Mouse (Mus musculus) limb, embryonic 11.5 days (tissue): ENCODE results near the gene Tmem91. TPM values are rescaled to one million over a fixed set of nuclear protein-coding genes. Genes with fewer than 3 reads are reported as not detected.
"Not testable (repeated sequence)": the region's sequence is repeated elsewhere in the genome, so short reads cannot be mapped to it uniquely, and the experiment has no call there.

Source experiments
- ATAC-seq: fragments of 200-750 bp; cut with Nextera tagmentation; 2 replicates; pipeline ENCODE4 v1.8.0; 2017; ENCODE audit warnings: low read depth; ENCODE audit not compliant: insufficient number of reproducible peaks, low FRiP score, low TSS enrichment
- DNase-seq: peaks from one replicate; pipeline ENCODE4 v3.0.0-alpha.2; 2015; ENCODE audit warnings: low spot score
- H3K27ac ChIP-seq: fragments of 300-500 bp; sonication (generic); replicated peaks from 2 replicates; pipeline ENCODE4 v1.5.1; 2014; ENCODE audit warnings: low read depth, mild to moderate bottlenecking, low read length
- H3K27me3 ChIP-seq: fragments of 300-500 bp; sonication (generic); 2 replicates; pipeline ENCODE4 v1.6.1; 2014; ENCODE audit warnings: mild to moderate bottlenecking, low read length, mixed read lengths; ENCODE audit not compliant: control insufficient read depth, insufficient read depth
- H3K36me3 ChIP-seq: fragments of 300-500 bp; sonication (generic); 2 replicates; pipeline ENCODE4 v1.6.1; 2014; ENCODE audit warnings: mild to moderate bottlenecking, low read length, moderate library complexity, mixed read lengths; ENCODE audit not compliant: control insufficient read depth, insufficient read depth
- H3K4me1 ChIP-seq: fragments of 300-500 bp; sonication (generic); 2 replicates; pipeline ENCODE4 v1.6.1; 2014; ENCODE audit warnings: low read length, mixed read lengths; ENCODE audit not compliant: control insufficient read depth, insufficient read depth
- H3K4me2 ChIP-seq: fragments of 300-500 bp; sonication (generic); 2 replicates; pipeline ENCODE4 v1.6.1; 2014; ENCODE audit warnings: low read depth, mild to moderate bottlenecking, moderate library complexity; ENCODE audit not compliant: severe bottlenecking
- H3K4me3 ChIP-seq: fragments of 300-500 bp; sonication (generic); 2 replicates; pipeline ENCODE4 v1.5.1; 2014; ENCODE audit warnings: low read depth, low read length
- H3K9ac ChIP-seq: fragments of 300-500 bp; sonication (generic); 2 replicates; pipeline ENCODE4 v1.6.1; 2014; ENCODE audit warnings: mild to moderate bottlenecking, low read length
- H3K9me3 ChIP-seq: fragments of 300-500 bp; sonication (generic); 2 replicates; pipeline ENCODE4 v1.6.1; 2016; ENCODE audit warnings: low read length; ENCODE audit not compliant: control insufficient read depth
- WGBS: fragments of 180-500 bp; shearing (Covaris S2); extraction: QIAGEN DNeasy Blood & Tissue Kit; methylation state at CpG from one replicate; pipeline ENCODE4 v1.1.7; 2014; 5-methylcytosine and 5-hydroxymethylcytosine counted together
- polyA plus RNA-seq: library from polyadenylated mRNA; unstranded; fragments of >200 nt; fragmentation: Nextera tagmentation; extraction: Ambion mirVana; gene quantifications from 2 replicates; pipeline ENCODE4 v1.2.1, GENCODE M21; 2014

The Tmem91 gene
- polyA plus RNA-seq: 1.7 and 2.2 TPM in 2 replicates

DNA sequence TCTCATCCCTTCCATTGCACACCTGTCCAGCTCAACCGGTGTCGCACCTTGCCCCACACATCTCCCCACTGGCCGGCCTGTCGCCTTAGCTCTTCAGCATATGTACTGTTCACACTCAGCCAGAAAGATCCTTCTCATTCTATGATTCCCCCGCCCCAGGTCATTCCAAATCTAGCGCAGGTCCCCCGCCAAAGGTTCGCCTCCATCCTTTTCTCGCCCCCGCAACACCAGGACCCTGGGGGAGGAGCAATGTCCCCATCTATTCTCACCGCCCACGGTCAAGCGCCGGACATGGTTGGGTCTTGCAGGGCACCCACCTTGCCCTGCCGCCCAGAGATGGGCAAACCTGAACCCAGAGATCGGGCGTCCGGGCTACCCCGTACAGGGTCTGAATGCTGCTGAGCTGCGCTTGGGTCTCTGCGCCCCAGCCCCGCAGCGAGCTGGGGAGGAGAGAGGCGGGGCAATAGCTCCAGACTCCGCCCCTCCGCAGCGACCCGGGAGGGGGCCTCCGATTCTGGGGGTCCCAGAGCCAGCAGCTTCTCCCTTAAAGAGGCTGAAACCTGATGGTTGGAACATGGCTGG, at the start of gene Tmem91:
Gene Tmem91, minus strand, starts transcription at position 448 of the 582 bp plus-strand sequence.
- ATAC-seq (no peak), DNase-seq (peak; percentile 26)
- WGBS: 3% methylated on average over 29 of the region's 29 CpGs
- peaks cover 24% of the 10 kb centered on the region for H3K27me3 ChIP-seq
- peak within 1 kb of the TSS; percentile 22 for H3K4me3 ChIP-seq
- peak within 1 kb of the TSS; percentile 51 for H3K4me2 ChIP-seq
- H3K9me3 ChIP-seq: no peaks in the 10 kb centered on the region; the same call in 1 of the 2 replicates
- peak within 1 kb of the TSS; percentile 34; the same call in 1 of the 2 replicates for H3K9ac ChIP-seq
- no peak within 1 kb of the TSS for H3K27ac ChIP-seq
- no peaks in the 10 kb centered on the region for H3K36me3 ChIP-seq
- H3K4me1 ChIP-seq: no peaks in the 10 kb centered on the region

DNA sequence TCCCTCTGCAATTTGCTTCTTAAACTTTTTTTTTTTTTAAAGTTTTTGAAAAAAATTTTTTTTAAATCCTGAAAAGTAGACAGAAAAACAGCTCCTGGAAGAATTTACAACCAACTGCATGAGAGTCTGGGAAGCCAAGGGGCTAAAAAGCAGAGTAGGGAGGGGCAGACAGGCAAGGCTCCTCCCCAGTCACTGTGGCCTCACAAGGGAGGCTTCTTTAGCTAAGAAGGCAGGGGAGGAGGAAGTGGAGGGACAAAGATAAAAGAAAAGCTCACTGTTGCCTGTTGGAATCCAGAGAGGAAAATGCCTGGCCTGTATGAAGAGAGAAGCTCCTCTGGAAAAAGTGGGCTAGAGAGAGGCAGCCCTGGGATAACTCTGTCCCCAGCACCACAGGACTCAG, 46.8 kb upstream of the Tmem91 start:
- not testable (repeated sequence) for H3K4me2 ChIP-seq, H3K27ac ChIP-seq, H3K27me3 ChIP-seq, DNase-seq, H3K4me1 ChIP-seq, H3K9ac ChIP-seq, H3K9me3 ChIP-seq, ATAC-seq, H3K4me3 ChIP-seq
- H3K36me3 ChIP-seq: peaks cover 43% of the 10 kb centered on the region

DNA sequence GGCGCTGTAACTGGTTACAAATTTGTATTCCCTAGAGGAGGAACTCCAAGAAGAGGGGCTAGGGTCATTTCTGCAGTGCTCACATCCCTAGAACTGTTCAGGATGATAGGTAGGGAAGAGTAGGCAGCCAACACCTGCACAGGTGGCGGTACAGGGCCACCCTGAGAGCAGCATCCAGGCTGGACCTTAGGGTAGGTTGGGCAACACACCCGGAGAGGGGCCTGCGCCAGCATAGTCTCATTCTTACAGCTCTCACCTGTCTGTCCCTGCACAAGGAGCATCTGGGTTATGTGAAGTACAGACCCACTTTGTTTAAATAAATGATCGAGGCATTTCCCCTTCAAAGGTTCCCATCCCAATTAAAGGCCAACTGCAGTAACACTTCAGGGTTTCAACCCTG, 45.8 kb upstream of the Tmem91 start:
- no peak for ATAC-seq
- no peak for DNase-seq
- no peak overlapping the region for H3K4me2 ChIP-seq
- 87% methylated on average over 5 of the region's 5 CpGs for WGBS
- H3K4me3 ChIP-seq: no peak overlapping the region
- H3K9me3 ChIP-seq: no peaks in the 10 kb centered on the region
- H3K27ac ChIP-seq: no peak overlapping the region
- no peak overlapping the region for H3K9ac ChIP-seq
- no peaks in the 10 kb centered on the region for H3K27me3 ChIP-seq
- peaks cover 38% of the 10 kb centered on the region for H3K36me3 ChIP-seq
- H3K4me1 ChIP-seq: 0 out of 2 replicates have a peak, but pooled peaks cover 3% of the 10 kb centered on the region

DNA sequence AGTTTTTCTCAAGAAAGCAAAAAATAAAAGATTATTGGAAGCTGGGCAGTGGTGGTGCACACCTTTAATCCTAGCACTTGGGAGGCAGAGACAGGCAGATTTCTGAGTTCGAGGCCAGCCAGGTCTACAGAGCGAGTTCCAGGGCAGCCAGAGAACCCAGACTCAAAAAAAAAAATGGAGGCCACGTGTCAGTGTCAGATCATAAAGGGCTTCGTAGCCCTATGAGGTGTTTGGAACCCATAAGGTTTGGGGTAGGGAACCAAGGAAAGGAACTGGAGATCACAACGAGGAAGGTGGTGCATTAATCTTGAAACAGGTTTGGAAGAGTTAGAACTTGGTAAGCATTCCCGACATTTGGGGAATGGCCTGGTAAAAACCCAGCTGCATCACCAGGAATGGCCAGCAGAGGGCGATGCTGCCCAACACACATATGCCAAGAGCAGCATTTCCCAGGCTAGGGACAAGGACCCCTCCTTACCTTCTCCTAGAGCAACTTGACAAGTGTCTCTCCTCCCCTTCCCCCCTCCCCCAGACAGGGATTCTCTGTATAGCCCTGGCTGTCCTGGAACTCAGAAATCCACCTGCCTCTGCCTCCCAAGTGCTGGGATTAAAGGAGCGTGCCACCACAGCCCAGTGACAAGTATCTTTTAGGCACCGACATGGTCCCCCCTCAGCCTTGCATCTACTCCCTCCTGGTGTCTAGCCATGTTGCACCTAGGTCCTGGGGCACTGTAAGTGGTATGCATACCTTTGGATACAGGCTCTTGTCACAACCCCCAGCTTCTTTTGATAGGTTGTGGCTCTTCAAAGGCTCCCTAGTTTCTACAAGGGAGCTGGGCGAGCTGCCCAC, 45.0 kb upstream of the Tmem91 start:
- Histone ChIP-seq H3K4me3 (no peak overlapping the region), H3K27me3 (no peaks in the 10 kb centered on the region), H3K9me3 (no peaks in the 10 kb centered on the region), H3K4me1 (0 out of 2 replicates have a peak, but pooled peaks cover 3% of the 10 kb centered on the region), H3K9ac (no peak overlapping the region), H3K27ac (no peak overlapping the region), H3K4me2 (no peak overlapping the region), H3K36me3 (peaks cover 37% of the 10 kb centered on the region)
- DNase-seq (peak; percentile 91), ATAC-seq (0 out of 2 replicates have a peak, but pooled peaks have one; percentile 31)
- WGBS: 61% methylated on average over 10 of the region's 10 CpGs

DNA sequence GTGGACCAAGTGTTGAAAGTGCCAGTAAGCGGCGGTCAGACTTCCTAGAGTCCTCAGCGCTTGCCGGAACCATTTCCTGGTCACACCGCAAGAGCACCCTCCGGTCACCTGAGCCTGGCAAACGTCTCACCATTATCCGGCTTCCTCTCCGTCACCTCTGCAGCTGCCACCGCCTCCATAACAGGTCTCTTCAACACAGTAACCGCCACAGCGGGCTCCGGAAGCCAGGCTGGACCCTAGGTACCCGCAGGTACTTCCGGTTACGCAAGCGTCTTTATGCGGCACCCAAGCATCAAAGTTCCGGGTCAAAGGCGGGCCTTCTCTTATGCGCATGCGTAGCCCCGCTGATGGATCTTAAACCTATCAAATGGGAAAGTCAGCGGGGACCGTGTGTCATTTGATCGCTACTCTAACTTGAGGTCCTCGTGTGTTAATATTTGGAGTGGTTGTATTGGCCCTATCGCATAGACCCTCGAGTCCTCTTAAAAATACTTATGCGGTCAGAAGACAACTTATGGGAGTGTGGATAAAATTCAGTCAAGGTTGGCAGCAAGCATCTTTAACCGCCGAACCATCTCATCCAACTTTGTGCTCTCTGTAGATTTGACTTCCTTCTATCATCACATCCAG, 43.9 kb upstream of the Tmem91 start, which contains the start of gene Ccdc97:
Gene Ccdc97, minus strand, starts transcription at position 301 of the 630 bp plus-strand sequence.
- peak; percentile 91 for DNase-seq
- ATAC-seq: peak; percentile 79
- peak within 1 kb of the TSS; percentile 74 for H3K4me2 ChIP-seq
- H3K36me3 ChIP-seq: peaks cover 35% of the 10 kb centered on the region
- H3K9me3 ChIP-seq: no peaks in the 10 kb centered on the region
- WGBS: 5% methylated on average over 32 of the region's 32 CpGs
- no peaks in the 10 kb centered on the region for H3K27me3 ChIP-seq
- H3K9ac ChIP-seq: peak within 1 kb of the TSS; percentile 74
- H3K4me3 ChIP-seq: peak within 1 kb of the TSS; percentile 72
- 0 out of 2 replicates have a peak, but pooled peaks cover 3% of the 10 kb centered on the region for H3K4me1 ChIP-seq
- 0 out of 2 replicates have a peak within 1 kb of the TSS, but pooled peaks have one; percentile 47 for H3K27ac ChIP-seq

DNA sequence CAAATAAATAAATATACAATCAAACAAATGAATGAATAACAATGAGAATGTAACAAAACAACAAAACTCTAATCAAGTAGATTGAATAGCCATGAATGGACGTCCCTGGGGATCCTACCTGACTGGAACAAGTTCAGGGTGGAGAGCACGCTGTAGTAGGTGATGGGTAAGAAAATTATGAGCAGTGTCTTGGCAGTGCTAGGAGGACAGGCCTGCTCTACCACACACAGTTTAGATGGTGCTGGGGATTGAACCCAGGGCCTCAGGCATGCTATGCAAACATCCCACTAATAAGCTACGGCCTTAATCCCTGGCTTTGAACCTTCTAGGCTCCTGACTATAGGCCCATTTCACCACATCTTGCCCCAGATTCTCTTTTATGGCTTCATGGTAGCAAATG, 42.5 kb upstream of the Tmem91 start:
- no peak for DNase-seq
- Histone ChIP-seq H3K9ac (no peak overlapping the region), H3K27ac (no peak overlapping the region), H3K9me3 (no peaks in the 10 kb centered on the region), H3K4me1 (0 out of 2 replicates have a peak, but pooled peaks cover 6% of the 10 kb centered on the region), H3K4me2 (peak overlapping the region; percentile 74; the same call in 1 of the 2 replicates), H3K4me3 (no peak overlapping the region), H3K36me3 (peaks cover 29% of the 10 kb centered on the region), H3K27me3 (no peaks in the 10 kb centered on the region)
- ATAC-seq: no peak
- WGBS: 89% methylated on average over 3 of the region's 3 CpGs

DNA sequence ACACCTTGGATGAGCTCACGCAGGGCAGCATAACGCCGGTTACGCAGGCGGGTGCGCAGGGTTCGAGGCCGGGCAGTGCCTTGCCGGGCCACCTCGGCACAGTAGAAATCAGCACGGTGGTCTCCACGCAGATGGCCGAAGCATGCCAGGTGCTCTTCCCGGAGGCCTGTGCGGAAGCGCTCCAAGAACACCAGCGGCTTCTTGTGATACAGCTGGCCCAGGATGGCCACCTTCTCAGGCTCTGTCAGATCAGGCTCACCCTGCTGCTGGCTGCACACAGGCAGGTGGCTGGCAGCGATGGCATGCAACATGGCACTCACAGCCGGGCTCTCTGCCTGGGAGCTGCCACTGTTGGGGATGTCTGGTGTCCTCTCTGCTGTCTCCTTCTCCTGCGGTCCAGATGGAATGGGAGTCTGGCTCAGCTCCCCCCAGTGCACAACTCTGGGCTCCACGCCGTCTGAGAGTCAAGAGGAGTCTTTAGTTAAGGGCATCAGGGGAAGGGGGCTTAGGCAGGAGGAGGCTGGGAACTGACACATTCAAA, 40.8 kb upstream of the Tmem91 start:
- Histone ChIP-seq H3K9ac (no peak overlapping the region), H3K36me3 (peaks cover 24% of the 10 kb centered on the region), H3K27me3 (no peaks in the 10 kb centered on the region), H3K4me3 (no peak overlapping the region), H3K4me1 (peaks cover 22% of the 10 kb centered on the region), H3K4me2 (no peak overlapping the region), H3K27ac (no peak overlapping the region), H3K9me3 (no peaks in the 10 kb centered on the region)
- DNase-seq (no peak), ATAC-seq (no peak)
- WGBS: 95% methylated on average over 22 of the region's 22 CpGs

DNA sequence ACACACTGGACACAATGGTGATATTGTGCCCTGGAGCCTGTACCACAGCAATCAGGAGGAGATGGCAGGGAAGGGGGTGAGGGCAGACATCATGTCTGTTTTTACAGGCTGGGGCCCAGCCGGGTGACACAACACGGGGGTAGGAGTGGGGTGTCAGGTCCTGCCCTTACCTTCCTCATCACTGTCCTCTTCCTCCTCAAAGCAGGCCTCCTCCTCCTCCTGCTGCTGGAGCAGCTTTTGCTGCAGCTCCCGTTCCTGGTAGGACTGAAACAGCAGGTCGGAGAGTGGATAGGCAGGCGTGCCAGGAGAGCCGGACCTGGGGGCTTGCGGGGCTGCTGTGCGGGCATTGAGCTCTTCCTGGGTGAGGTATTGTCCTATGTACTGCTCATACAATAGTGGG, 39.6 kb upstream of the Tmem91 start:
- no peak overlapping the region for H3K4me3 ChIP-seq
- H3K4me1 ChIP-seq: peaks cover 32% of the 10 kb centered on the region
- WGBS: 93% methylated on average over 8 of the region's 8 CpGs
- H3K9ac ChIP-seq: no peak overlapping the region
- H3K36me3 ChIP-seq: peaks cover 21% of the 10 kb centered on the region
- H3K4me2 ChIP-seq: no peak overlapping the region
- H3K9me3 ChIP-seq: no peaks in the 10 kb centered on the region
- no peak for ATAC-seq
- no peak for DNase-seq
- no peak overlapping the region for H3K27ac ChIP-seq
- no peaks in the 10 kb centered on the region for H3K27me3 ChIP-seq
